Mouse (Mus musculus) kidney, postnatal 0 days (tissue): ENCODE measurements around the gene Cfap57. TPM values are rescaled to one million over a fixed set of nuclear protein-coding genes. Genes with fewer than 3 reads are reported as not detected.
A peak's percentile ranks its signal among the peaks of the same experiment; 100 is the strongest.
"Not testable (repeated sequence)": the region's sequence is repeated elsewhere in the genome, so short reads cannot be mapped to it uniquely, and the experiment has no call there.

Source experiments
- ATAC-seq: fragments of 200-750 bp; cut with Nextera tagmentation; replicated peaks from 2 replicates; pipeline ENCODE4 v1.8.0; 2017; ENCODE audit warnings: low read depth, moderate number of reproducible peaks, moderate TSS enrichment, moderate library complexity; ENCODE audit not compliant: low FRiP score
- DNase-seq: peaks from one replicate; pipeline ENCODE4 v3.0.0-alpha.2; 2016; ENCODE audit warnings: low spot score
- H3K27ac ChIP-seq: fragments of 300-500 bp; sonication (generic); 2 replicates; pipeline ENCODE4 v1.5.1; 2014; ENCODE audit warnings: mild to moderate bottlenecking
- H3K27me3 ChIP-seq: fragments of 300-500 bp; sonication (generic); 2 replicates; pipeline ENCODE4 v1.6.1; 2014; ENCODE audit warnings: low read length, mixed read lengths; ENCODE audit not compliant: insufficient read depth
- H3K36me3 ChIP-seq: fragments of 300-500 bp; sonication (generic); 2 replicates; pipeline ENCODE4 v1.6.1; 2014; ENCODE audit warnings: low read length, mixed read lengths; ENCODE audit not compliant: insufficient read depth
- H3K4me1 ChIP-seq: fragments of 300-500 bp; sonication (generic); replicated peaks from 2 replicates; pipeline ENCODE4 v1.6.1; 2014; ENCODE audit warnings: antibody characterized with exemption, low read length, mixed read lengths; ENCODE audit not compliant: insufficient read depth
- H3K4me2 ChIP-seq: fragments of 300-500 bp; sonication (generic); 2 replicates; pipeline ENCODE4 v1.6.1; 2014; ENCODE audit warnings: mild to moderate bottlenecking, low read length, moderate library complexity, mixed read lengths
- H3K4me3 ChIP-seq: fragments of 300-500 bp; sonication (generic); replicated peaks from 2 replicates; pipeline ENCODE4 v1.5.1; 2014; ENCODE audit warnings: low read depth, low read length
- H3K9ac ChIP-seq: fragments of 300-500 bp; sonication (generic); 2 replicates; pipeline ENCODE4 v1.6.1; 2014; ENCODE audit warnings: low read depth, low read length
- H3K9me3 ChIP-seq: fragments of 300-500 bp; sonication (generic); replicated peaks from 2 replicates; pipeline ENCODE4 v1.6.1; 2016; ENCODE audit warnings: low read length, inconsistent platforms, mixed read lengths
- CTCF ChIP-seq: IDR thresholded peaks from 2 replicates; pipeline ENCODE4 v1.5.1; 2016; ENCODE audit warnings: antibody characterized with exemption, low read depth, mild to moderate bottlenecking, moderate library complexity
- WGBS: fragments of 180-500 bp; shearing (Covaris S2); extraction: QIAGEN DNeasy Blood & Tissue Kit; methylation state at CpG from one replicate; pipeline ENCODE4 v1.1.7; 2014; 5-methylcytosine and 5-hydroxymethylcytosine counted together
- polyA plus RNA-seq: library from polyadenylated mRNA; unstranded; fragments of >200 nt; fragmentation: Nextera tagmentation; extraction: Ambion mirVana; gene quantifications from 2 replicates; pipeline ENCODE4 v1.2.1, GENCODE M21; 2015

The Cfap57 gene
- polyA plus RNA-seq, 1 experiment from 2014 or later = 0.04 TPM

- Histone ChIP-seq H3K9ac (no peak overlapping the region), H3K4me3 (no peak overlapping the region), H3K4me2 (no peak overlapping the region), H3K27me3 (no peaks in the 10 kb centered on the region), H3K9me3 (no peaks in the 10 kb centered on the region), H3K36me3 (no peaks in the 10 kb centered on the region), H3K4me1 (no peaks in the 10 kb centered on the region), H3K27ac (no peak overlapping the region)
- ATAC-seq = no peak
- TF ChIP-seq CTCF = no peak
- 70% methylated on average over 10 of the region's 10 CpGs for WGBS
- no peak for DNase-seq
Observed at GRCm38 (mm10) chr4:118568709-118569108, 51.9 kb downstream of the Cfap57 start.

- WGBS = 31% methylated on average over 7 of the region's 7 CpGs
Observed at GRCm38 (mm10) chr4:118566161-118566676, 54.4 kb downstream of the Cfap57 start.

GRCm38 (mm10) chr4:118564926-118565279, 55.7 kb downstream of the Cfap57 start:
- no peak for ATAC-seq
- no peaks in the 10 kb centered on the region for H3K27me3 ChIP-seq
- WGBS = 86% methylated on average over 3 of the region's 3 CpGs
- no peak overlapping the region for H3K4me3 ChIP-seq
- no peak overlapping the region for H3K27ac ChIP-seq
- H3K4me2 ChIP-seq = no peak overlapping the region
- no peak for DNase-seq
- no peaks in the 10 kb centered on the region for H3K4me1 ChIP-seq
- H3K9me3 ChIP-seq = no peaks in the 10 kb centered on the region
- H3K36me3 ChIP-seq = no peaks in the 10 kb centered on the region
- no peak overlapping the region for H3K9ac ChIP-seq
- TF ChIP-seq CTCF = no peak

More at GRCm38 (mm10) chr4:118566161-118566676, 54.4 kb downstream of the Cfap57 start:
- no peaks in the 10 kb centered on the region for H3K4me1 ChIP-seq
- H3K27ac ChIP-seq = no peak overlapping the region
- no peaks in the 10 kb centered on the region for H3K9me3 ChIP-seq
- no peak overlapping the region for H3K4me3 ChIP-seq
- no peaks in the 10 kb centered on the region for H3K36me3 ChIP-seq
- peak; percentile 81 for DNase-seq
- H3K27me3 ChIP-seq = no peaks in the 10 kb centered on the region
- peak; percentile 100 for TF ChIP-seq CTCF
- H3K9ac ChIP-seq = no peak overlapping the region
- ATAC-seq = no peak
- H3K4me2 ChIP-seq = no peak overlapping the region

DNA sequence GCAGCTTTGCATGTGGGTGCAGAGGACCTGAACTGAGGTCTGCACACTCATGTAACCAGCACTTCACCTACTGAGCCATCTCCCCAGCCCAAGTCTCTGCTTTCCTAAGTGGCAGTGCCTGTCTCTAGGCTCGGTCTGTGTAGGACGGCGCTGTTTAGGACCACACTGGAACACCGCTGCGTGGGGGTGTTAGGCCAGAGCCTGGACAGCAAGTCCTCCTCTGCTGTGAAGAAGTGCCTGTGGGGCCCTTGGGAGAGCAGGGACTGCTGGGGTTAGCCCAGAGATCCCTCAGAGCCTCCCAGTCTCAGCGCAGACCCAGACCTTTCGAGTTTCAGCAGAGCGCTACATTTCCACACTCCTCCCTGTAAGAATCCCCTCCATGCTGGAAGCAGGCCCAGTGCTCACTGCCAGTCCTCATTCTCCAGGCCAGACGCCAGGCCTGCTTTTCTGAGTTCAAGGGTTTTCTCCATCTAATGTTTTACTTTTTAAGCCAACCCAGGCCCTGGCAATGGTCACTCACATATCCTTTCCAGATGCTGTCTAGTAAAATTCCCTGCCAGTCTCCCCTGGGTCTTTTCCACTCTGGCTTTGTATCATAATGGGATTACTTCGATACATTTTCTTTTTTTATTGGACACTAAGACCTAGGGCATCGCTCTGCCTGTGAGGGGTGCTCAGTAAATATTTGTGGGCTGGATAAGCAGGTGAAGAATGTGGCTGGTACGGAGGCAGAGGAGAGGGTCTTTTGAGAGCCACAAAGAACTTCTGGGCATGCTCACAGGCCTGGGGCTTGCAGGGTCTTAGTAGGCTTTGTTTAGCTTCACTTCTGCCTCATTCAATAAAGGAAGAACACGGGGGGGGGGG, 56.3 kb downstream of the Cfap57 start:
- DNase-seq (no peak), ATAC-seq (no peak)
- Histone ChIP-seq H3K4me3 (no peak overlapping the region), H3K4me2 (no peak overlapping the region), H3K27ac (no peak overlapping the region), H3K27me3 (no peaks in the 10 kb centered on the region), H3K36me3 (no peaks in the 10 kb centered on the region), H3K9ac (0 out of 2 replicates have a peak overlapping the region, but pooled peaks have one; percentile 8), H3K4me1 (no peaks in the 10 kb centered on the region), H3K9me3 (no peaks in the 10 kb centered on the region)
- WGBS = 74% methylated on average over 13 of the region's 13 CpGs
- TF ChIP-seq CTCF = no peak

- Histone ChIP-seq H3K9me3 (no peaks in the 10 kb centered on the region), H3K27me3 (no peaks in the 10 kb centered on the region), H3K4me2 (no peak overlapping the region), H3K36me3 (no peaks in the 10 kb centered on the region), H3K4me1 (no peaks in the 10 kb centered on the region), H3K9ac (no peak overlapping the region), H3K27ac (0 out of 2 replicates have a peak overlapping the region, but pooled peaks have one; percentile 6), H3K4me3 (no peak overlapping the region)
- peak; percentile 72 for ATAC-seq
- DNase-seq = peak; percentile 86
- TF ChIP-seq CTCF = no peak
- WGBS = 23% methylated on average over 3 of the region's 3 CpGs
Observed at GRCm38 (mm10) chr4:118553039-118553649, 67.4 kb downstream of the Cfap57 start.

DNA sequence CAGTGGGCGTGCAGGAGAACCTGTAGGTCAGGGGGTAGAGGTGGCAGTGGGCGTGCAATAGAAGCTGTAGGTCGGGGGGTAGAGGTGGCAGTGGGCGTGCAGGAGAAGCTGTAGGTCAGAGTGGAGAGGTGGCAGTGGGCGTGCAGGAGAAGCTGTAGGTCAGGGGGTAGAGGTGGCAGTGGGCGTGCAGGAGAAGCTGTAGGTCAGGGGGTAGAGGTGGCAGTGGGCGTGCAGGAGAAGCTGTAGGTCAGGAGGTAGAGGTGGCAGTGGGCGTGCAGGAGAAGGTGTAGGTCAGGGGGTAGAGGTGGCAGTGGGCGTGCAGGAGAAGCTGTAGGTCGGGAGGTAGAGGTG, 72.5 kb downstream of the Cfap57 start:
- H3K27me3 ChIP-seq, H3K9ac ChIP-seq, H3K4me3 ChIP-seq, H3K4me1 ChIP-seq, H3K9me3 ChIP-seq, ATAC-seq, H3K36me3 ChIP-seq, H3K27ac ChIP-seq, H3K4me2 ChIP-seq: not testable (repeated sequence)
- 86% methylated on average over 10 of the region's 10 CpGs for WGBS
- DNase-seq = peak; percentile 88

- 89% methylated on average over 22 of the region's 23 CpGs for WGBS
- H3K4me3 ChIP-seq, DNase-seq, H3K4me1 ChIP-seq, H3K4me2 ChIP-seq, H3K9ac ChIP-seq, H3K9me3 ChIP-seq, H3K36me3 ChIP-seq, ATAC-seq, H3K27ac ChIP-seq, H3K27me3 ChIP-seq: not testable (repeated sequence)
Observed at GRCm38 (mm10) chr4:118547424-118548129, 73.0 kb downstream of the Cfap57 start.
